Mouse (Mus musculus) forelimb bud, embryonic 11.5 days (tissue): Measurements from ENCODE around the gene Lsamp.

Experiments
- DNase-seq: peaks from one replicate; pipeline ENCODE4 v3.0.0-alpha.2; 2012; ENCODE audit warnings: low read depth, low spot score

Lsamp gene

DNA sequence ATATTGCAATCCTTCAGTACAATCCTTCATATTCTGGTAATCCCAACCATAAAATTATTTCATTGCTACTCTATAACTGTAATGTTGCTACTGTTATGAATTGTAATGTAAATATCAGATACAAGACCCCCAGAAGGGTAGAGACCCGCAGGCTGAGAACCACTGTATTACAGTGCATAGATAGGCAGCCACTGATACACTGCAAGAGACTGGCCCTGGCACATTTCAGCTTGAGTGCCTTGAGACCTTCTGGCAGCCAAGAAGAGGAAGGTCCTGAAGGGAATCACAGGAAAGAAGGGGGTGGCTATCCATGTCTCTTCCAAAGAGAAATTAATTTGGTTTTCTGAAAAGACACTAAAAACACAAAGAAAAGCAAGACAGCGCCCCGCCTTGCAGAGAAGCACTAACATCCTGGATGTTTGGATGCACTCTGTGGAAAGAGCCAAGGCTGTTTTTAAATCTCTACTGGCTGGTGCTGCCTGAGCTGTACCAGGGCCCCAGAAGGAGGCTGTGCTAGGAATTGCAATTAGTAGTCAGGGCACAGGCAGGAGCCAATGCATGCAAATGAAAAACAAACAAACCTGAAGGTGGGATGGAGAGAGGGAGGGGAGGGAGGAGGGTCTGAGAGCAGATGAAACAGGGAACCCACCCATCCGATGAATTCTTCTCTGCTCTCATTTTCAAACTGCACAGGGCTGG is 1787.4 kb downstream of the Lsamp start:
- DNase-seq, result no peak

GRCm38 (mm10) chr16:41777586-41777985 is 1793.4 kb downstream of the Lsamp start:
- DNase-seq, result no peak

DNA sequence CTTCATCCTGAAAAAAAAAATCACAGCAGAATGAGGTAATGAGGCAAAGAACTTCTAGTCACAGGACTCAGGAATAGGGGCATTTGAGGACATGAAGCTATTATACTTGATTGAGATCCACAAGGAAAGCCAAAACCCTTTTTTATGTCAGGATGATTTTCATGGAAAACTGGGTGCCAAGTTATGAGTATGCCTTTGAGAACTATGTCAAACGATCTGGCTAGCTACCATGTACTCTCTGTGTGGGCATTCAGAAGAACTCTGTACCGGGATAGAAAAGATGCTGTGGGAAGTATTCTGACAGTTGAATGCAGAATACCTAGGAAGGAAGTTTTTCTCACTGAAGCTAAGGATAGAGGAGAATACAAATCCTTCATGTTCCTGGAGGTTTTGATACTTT is 1801.4 kb downstream of the Lsamp start:
- no peak for DNase-seq

- no peak for DNase-seq
Observed at GRCm38 (mm10) chr16:41786704-41787103, 1802.5 kb downstream of the Lsamp start.

GRCm38 (mm10) chr16:41787146-41787545 is 1803.0 kb downstream of the Lsamp start:
- peak; percentile 46 for DNase-seq

GRCm38 (mm10) chr16:41790016-41790415 is 1805.9 kb downstream of the Lsamp start:
- no peak for DNase-seq

- peak; percentile 51 for DNase-seq
Observed at GRCm38 (mm10) chr16:41820369-41820768, 1836.2 kb downstream of the Lsamp start.

- DNase-seq, result no peak
Observed at GRCm38 (mm10) chr16:41826899-41827604, 1842.9 kb downstream of the Lsamp start.

GRCm38 (mm10) chr16:41827605-41827948 is 1843.4 kb downstream of the Lsamp start:
- no peak for DNase-seq

- no peak for DNase-seq
Observed at GRCm38 (mm10) chr16:41834637-41835036, 1850.5 kb downstream of the Lsamp start.

DNA sequence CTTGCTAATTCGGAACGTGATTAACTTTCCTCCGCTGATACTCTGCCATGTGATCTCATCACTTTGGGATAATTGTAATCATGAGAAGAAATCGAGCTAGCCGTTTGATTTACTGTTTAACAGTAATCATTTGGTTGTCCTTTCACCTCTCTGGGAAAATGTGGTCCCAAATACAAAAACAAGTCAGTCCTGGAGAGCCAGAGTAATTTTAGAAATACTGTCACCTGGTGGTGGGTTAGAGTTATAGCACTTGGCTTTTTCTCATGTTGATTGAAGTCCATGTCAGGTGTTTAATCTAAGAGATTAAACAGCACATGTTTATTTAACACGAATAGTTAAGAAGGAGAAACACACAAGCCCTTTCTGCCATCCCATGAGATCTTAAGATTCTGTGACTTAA is 1851.6 kb downstream of the Lsamp start:
- peak; percentile 23 for DNase-seq

DNA sequence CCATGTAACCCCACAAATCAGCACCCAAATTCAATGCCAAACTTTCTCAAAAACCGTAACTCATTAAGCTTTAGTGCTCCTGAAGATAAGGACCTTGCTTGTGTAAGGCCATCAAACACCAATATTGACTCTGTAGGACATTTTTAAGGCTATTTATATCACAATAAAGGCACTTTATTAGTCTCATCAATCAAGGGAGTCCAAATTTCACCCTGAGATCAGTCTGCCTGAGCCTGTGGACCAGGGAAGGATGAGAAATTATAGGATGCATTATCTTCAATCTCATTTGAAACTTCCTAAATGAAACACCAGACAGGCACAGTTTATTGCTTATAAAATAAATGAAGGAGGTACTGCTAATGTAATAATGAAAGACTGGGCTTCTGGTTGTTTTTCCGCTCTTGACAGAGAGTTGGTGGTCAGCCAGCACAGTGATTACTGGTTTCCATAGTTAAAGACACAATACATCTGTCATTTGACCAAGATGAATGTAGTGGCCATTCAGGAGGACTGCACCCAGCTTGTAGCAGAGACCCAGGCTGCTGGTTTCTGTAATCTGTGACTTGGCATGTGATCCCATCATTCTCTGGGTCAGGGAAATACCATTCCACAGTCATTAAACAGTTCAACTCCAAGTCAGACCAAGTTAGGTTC is 1855.7 kb downstream of the Lsamp start:
- DNase-seq, result no peak

DNA sequence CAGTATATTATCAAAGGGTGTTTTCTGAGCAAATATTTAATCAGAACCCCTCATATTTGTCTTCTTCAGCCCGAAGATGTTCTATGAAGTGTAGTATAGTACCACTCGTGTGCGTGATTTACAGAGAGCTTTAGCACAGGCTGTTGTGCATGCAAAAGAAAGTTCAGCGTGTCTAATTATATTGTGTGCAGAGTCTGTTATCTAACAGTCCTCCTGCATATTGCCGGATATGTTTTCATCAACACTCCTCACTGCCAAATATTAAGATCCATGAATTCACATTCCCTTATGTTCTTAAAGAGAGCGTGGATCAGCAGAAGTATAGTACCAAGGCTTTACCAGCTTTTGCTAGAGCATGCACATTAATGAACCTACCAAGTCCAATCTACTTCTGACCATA is 1862.7 kb downstream of the Lsamp start:
- no peak for DNase-seq

GRCm38 (mm10) chr16:41871917-41872593 is 1887.9 kb downstream of the Lsamp start:
- DNase-seq, result no peak

DNA sequence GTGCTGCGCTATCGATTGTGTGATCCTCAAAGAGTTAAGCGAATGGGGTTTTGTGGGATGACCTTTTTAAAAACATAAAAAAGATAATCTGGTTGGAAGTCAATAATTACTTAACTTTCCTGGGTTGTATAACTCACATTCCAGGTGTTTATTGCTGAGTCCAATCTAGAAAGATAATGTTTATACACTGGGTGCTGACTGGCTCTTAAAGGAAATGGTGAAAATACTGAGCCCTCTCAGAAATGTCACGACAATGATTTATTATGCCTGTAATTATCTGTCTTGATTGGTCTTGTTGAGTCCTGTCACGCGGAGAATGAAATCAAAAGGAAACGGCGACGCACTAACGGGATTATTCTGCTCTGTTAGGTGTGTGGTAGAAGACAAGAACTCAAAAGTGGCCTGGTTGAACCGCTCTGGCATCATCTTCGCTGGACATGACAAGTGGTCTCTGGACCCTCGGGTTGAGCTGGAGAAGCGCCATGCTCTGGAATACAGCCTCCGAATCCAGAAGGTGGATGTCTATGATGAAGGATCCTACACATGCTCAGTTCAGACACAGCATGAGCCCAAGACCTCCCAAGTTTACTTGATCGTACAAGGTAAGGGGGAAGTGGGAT is 1904.5 kb downstream of the Lsamp start:
- no peak for DNase-seq

DNA sequence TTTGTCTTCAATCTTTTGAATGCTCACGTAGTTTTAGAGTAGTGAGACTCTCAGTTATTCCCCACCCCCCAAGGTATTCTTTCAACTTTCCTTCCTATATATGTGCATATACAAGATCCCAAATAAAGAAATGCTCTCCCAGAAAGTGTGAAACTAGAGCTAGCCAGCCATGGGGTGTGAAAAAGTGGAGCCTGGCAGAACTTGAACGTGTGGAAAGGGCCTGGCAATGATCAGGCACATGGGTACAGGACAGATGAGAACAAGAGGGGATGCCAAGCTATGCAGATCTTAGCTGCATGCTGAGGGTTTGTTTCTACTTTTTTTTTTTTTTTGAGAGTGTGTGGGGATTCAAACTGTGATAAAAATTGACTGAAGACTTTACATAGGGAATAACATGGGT is 1916.6 kb downstream of the Lsamp start:
- no peak for DNase-seq

DNA sequence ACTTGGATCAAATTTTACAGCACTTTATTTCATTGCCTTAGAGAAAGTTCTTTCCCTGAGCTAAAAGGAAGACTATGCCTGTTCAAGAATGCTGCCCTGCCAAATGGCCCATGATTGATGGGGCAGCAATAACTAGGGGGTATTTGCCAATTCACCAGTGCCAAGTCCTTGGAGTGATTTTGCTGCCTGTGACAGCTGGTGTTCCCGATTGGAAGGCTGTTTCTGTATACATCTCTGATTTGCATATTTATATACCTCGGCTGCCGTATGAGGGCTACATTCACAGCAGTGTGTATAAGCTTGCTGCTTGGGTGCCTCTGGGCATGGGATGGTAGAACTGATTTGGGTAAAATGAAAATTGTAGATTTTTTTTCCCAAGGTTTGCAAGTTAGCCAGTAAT is 1919.5 kb downstream of the Lsamp start:
- no peak for DNase-seq

- peak; percentile 19 for DNase-seq
Observed at GRCm38 (mm10) chr16:41912584-41913193, 1928.5 kb downstream of the Lsamp start.

GRCm38 (mm10) chr16:41913346-41913745 is 1929.2 kb downstream of the Lsamp start:
- DNase-seq, result no peak

- no peak for DNase-seq
Observed at GRCm38 (mm10) chr16:41916342-41916741, 1932.2 kb downstream of the Lsamp start.

- DNase-seq, result peak; percentile 25
Observed at GRCm38 (mm10) chr16:41917057-41917821, 1933.1 kb downstream of the Lsamp start.
